Mouse (Mus musculus): ENCODE results near the gene Hjurp.

DNA sequence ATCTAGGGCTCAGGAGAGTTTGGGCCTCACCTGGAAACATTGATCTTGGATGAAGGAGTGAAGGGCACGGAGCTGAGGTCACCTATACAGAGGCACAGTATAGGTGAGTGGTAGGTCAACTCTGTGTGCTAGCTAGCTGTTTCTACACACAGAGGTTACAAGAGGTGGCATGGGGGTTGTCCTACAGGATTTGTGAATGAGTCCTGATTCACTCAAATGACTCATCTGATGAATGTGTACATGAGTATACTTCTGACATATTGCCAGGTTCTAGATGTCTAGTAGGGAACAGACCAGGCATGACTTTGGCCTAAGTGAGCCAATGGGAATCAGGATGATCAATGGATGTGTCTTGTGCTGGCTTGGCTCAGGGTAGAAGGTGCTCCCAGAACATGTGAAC lies 39.8 kb upstream of the Hjurp start:
- no peak for TF ChIP-seq CTCF (IDR thresholded peaks at IDR 0.05; ENCODE audit: low read depth, low read length)
- no peak for TF ChIP-seq EP300 (IDR thresholded peaks at IDR 0.05; ENCODE audit: insufficient read depth, low read depth, low read length)

Data from ES-Bruce4 (cell line).